Mouse (Mus musculus) gastrocnemius, postnatal 25 days (tissue): ENCODE data around the gene Uevld. TPM values are rescaled to one million over a fixed set of nuclear protein-coding genes. Genes with fewer than 3 reads are reported as not detected.
"Not testable (repeated sequence)": the region's sequence is repeated elsewhere in the genome, so short reads cannot be mapped to it uniquely, and the experiment has no call there.

ENCODE experiments used
- DNase-seq: peaks from one replicate; pipeline ENCODE4 v3.0.0; 2022
- total RNA-seq, 2 experiments: library from RNA; stranded (reverse); gene quantifications; 1 replicate in 1 of 2; 2 replicates in 1 of 2; pipeline ENCODE4 v1.2.3; 2021

Gene Uevld
- total RNA-seq, 2 experiments from 2014 or later, result 7.0 to 8.8 TPM

DNA sequence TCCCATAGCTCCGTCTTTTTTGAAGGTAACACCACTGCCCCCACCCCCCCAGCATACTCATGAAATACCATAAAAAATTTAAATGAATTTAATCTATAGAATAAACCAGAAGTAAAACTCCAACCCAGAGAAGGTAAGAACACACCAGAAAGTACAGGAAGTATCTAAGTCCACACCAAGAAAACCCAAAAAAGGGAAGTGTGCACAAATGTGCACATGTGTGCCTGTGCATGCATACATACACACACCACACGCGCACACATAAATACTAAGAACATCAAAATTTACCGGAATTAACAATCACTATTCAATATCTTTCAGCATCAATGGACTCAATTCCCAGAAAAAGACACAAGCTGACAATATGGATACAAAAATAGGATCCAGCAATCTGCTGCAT lies 11.6 kb upstream of the Uevld start:
- DNase-seq, result no peak

GRCm38 (mm10) chr7:46964070-46964469 lies 5.7 kb upstream of the Uevld start:
- DNase-seq, result no peak

DNA sequence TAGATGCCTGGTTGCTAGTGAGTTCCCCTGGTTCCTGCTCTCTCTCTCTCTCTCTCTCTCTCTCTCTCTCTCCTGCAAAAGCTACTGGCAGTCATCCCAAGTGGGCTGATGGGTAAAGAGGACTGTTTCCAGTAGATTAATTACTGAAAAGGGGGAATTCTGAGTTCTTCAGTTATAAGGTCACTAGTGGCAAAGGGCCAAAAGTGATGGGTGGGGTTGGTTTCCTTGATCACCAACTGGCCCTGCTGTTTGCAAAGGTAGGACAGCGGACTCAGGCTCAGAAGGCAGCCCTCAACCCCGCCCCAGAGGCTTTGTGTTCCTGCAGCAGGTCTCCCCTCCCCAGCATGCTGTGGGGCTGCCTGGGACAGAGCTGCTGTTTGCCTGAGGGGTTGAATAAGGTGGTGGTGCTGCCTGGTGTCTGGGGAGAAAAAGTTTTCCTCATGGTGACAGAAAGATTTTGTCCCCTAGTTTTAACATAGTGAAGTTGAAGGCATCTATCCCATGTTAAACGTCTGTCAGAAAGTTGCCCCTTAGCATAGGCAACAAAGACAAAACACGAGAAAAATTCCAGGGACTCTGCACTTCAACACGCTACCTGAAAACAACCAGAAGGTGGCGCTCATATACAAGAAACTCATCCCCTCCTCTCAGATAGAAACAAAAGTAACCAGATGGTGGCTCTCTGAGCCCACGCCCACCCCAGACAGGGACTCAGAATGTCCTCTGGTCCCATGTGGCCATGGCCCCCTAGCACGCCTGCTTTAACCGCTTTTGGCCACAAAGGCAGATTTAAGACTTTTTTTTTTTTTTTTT lies 4.7 kb upstream of the Uevld start:
- peak; percentile 29 for DNase-seq

GRCm38 (mm10) chr7:46962132-46962531 lies 3.8 kb upstream of the Uevld start:
- no peak for DNase-seq

- DNase-seq, result no peak
Measured at GRCm38 (mm10) chr7:46960991-46961390, 2.7 kb upstream of the Uevld start.

DNA sequence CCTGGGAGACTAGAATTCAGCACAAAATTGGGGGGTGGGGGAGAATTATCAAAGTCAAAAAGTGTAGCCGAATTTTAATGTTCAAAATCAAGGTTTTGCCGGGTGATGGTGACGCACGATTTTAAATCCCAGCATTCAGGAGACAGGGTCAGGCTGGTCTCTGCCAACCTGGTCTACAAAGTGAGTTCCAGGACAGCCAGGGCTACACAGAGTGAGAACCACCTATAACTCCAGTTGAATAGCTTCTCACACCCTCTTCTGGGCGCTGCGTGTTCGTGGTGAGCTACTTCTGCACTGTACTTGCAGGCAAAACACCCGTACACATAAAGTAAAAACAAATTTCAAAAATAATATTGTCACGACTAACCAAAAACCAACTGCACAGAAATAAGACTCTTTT lies 526 bp upstream of the Uevld start:
- no peak for DNase-seq

DNA sequence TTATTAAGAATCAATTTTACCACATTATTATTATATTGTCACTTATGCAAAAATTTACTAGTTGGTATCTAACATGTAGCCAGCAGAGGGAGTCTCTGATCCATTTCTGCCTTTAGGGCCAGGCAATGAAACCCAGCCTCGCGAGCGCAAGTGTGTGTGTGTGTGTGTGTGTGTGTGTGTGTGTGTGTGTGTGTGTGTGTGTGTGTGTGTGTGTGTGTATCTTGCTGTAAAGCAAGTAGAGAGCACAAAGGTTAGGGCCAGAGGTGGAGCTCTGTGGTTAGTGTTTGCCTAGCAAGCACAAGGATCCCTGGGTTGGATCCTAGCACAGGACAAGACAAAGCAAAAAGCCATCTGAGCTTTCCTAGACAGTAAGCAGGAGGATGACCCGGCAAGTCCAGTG lies 22.5 kb downstream of the Uevld start:
- DNase-seq, result no peak

DNA sequence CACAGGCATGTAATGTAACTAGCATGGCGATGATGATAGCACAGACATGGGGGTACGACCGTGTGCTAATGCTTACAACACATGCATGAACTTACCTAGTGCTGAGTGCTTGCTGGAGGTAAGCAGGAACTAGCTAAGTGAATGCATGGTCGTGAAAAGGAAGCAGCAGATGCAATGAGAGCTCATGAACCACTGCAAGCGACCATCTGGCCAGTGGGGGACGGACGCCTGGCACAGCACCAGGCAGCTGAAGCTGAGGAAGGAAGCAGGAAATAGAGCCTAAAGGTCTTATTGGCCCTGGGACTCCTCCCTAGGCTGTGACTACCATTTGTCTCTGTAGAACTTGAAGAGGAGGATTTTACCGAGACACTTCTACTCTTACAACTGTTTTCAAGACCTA lies 23.5 kb downstream of the Uevld start:
- DNase-seq, result no peak

DNA sequence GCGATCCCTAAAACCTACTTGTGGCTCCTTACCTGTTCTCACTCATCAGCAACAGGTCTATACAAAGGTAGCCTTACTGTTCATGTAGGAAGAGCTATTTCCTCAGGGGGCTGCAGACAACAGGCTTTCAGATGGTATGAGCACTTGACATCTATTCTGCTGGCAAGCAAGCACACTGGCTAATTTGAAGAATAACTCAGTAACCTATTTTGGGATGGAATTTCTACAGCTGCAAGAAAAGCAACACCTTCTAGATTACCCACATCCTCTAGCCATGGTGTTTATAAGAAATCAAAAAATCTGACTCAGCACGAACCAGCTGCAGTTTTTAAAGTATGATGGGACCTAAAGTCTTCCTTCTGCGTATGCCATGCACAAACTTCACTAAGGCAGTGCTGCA lies 27.0 kb downstream of the Uevld start:
- no peak for DNase-seq

- no peak for DNase-seq
Measured at GRCm38 (mm10) chr7:46928291-46928690, 30.0 kb downstream of the Uevld start.

GRCm38 (mm10) chr7:46922075-46922474 lies 36.3 kb downstream of the Uevld start:
- DNase-seq, result no peak

GRCm38 (mm10) chr7:46919551-46920176 lies 38.7 kb downstream of the Uevld start, which contains the start of gene Tsg101:
TSS of gene Tsg101 (minus strand) at chr7:46919969.
- DNase-seq, result peak; percentile 88

DNA sequence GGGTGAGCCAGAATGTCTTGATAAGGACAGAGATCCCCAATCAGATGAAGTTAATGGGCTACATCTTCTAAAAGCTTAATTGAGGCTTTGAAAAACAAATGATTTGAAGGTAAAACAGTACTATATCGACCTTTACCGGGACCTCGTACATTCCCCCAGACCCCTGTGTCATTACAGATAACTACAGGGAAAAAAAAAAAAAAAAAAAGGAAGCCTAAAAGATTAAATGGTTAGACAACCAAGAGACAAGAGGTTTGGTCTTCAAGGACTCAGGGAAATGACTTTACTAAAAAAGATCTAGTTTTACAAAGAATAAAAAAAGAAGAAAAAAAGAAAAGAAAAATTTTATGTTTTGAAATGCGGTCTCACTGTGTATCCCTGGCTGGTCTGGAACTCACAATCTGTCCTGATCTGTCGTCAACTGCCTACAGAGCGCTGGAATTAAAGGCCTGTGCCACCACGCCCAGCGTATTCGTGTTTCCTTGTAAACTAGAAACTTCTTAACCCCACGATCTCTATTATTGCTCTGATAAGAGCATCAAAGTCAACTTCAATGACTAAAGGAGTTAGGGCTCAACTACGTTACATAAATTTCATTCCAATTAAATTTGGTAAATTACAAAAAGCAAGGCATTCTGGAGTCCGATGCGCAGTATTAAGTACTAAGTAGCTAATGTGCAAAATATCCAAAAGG lies 39.5 kb downstream of the Uevld start:
- DNase-seq, result no peak

DNA sequence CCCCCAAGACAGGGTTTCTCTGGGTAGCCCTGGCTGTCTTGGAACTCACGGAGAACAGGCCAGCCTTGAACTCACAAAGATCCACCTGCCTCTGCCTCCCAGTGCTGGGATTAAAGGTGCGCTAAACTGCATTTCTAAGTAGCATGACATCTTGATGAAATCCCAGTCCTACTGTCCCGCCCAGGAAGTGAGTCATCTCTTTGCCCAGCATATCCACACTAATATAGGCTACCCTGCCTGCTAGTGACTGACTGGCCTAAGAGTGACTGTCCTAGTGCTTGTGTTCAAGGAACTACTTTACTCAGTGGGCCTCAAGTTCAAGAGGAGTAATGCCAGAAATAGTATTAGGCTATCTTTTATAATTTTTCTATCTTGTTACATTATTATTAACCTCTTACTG lies 42.0 kb downstream of the Uevld start:
- no peak for DNase-seq

DNA sequence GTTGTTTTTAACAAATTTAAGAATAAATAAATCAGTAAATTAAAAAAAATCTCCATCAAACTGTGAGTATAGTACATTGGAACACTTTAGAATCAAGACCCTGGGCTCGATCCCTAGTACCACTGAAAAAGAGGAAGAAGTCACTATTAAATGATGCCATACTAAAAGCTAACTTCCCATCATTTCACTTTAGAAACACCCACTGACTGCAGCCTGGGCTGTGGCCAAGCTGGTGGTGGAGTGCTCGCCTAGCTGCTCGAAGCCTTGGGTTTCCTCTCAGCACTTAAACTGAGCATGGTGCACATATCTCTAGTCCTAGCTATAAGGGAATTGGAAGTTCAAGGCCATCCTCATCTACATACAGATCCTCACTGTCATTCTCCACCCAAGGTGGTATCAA lies 47.1 kb downstream of the Uevld start:
- no peak for DNase-seq

DNA sequence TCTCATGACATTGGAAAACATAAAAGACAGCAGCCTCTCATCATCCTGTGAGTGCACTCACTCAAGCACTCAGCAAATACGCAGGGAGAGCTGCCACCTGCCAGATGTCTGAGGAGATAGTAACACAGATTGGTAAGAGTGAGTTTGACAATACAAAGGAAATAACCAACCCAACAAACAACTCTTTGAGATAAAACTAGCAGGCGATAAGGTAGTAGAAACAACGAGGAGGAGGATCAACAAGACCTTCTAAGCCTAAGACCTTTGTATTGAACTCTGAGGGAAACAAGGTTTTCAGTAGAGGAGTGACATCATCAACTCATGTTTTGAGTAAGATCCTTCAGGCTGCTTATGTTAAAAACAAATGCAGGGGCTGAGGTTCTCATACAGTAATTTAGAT lies 59.0 kb downstream of the Uevld start:
- no peak for DNase-seq

- DNase-seq, result no peak
Measured at GRCm38 (mm10) chr7:46895511-46895910, 62.8 kb downstream of the Uevld start.

- no peak for DNase-seq
Measured at GRCm38 (mm10) chr7:46883304-46883703, 75.0 kb downstream of the Uevld start.

GRCm38 (mm10) chr7:46881941-46882340 lies 76.4 kb downstream of the Uevld start:
- not testable (repeated sequence) for DNase-seq

GRCm38 (mm10) chr7:46880992-46881391 lies 77.3 kb downstream of the Uevld start:
- DNase-seq, result no peak

DNA sequence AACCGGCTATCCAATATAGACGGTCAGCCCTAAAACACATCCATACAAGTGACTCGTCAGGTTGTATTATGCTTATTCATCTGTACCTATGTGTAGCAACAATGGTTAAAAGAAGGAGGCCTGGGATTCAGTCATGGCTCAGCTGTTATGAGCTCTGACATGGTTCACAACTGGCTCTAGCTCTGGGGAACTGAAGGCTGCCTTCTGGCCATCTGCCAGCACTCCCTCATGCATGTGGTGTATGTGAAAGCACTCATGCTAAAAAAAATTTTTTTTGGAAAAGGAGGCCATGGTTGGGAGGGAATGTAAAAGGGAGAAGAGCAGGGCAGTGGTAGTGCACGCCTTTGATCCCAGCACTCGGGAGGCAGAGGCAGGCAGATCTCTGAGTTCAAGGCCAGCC lies 78.5 kb downstream of the Uevld start:
- DNase-seq, result no peak

DNA sequence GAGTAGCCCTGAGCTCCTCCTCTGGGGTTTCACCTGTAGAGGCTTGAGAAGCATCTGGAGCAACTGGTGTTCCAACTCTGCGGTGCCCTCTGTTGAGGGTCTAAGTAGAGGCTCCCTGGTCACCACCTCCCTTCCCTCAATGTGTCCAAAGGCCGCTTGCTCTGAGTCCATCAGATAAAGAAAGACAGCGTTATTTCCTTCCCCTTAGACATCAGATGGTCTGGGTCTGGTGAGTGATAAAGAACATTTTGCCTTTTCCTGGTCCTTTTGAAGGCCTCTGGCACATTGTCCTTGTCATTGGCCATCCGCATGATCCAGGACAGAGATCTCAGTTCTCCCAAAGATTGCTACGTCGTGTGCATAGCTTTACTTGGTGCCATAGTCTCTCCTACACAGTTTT lies 81.1 kb downstream of the Uevld start:
- no peak for DNase-seq

GRCm38 (mm10) chr7:46876841-46877240 lies 81.5 kb downstream of the Uevld start:
- DNase-seq, result no peak
